Mouse (Mus musculus) heart, postnatal 25 days (tissue): ENCODE results near the gene Pde4d. TPM values are rescaled to one million over a fixed set of nuclear protein-coding genes. Genes with fewer than 3 reads are reported as not detected.

ENCODE experiments used
- DNase-seq: peaks from one replicate; pipeline ENCODE4 v3.0.0; 2022; ENCODE audit warnings: low spot score
- intact Hi-C: fragments of 180-260 bp; cut with DNase I; formaldehyde crosslinking; loops from one replicate; pipeline ENCODE4 v1.15.1; 2025
- total RNA-seq, 2 experiments: library from RNA; stranded (reverse); gene quantifications; 2 replicates each; pipeline ENCODE4 v1.2.3; 2021

The Pde4d gene
- 10 to 100 TPM; 29.1 to 41.2 TPM for total RNA-seq

DNA sequence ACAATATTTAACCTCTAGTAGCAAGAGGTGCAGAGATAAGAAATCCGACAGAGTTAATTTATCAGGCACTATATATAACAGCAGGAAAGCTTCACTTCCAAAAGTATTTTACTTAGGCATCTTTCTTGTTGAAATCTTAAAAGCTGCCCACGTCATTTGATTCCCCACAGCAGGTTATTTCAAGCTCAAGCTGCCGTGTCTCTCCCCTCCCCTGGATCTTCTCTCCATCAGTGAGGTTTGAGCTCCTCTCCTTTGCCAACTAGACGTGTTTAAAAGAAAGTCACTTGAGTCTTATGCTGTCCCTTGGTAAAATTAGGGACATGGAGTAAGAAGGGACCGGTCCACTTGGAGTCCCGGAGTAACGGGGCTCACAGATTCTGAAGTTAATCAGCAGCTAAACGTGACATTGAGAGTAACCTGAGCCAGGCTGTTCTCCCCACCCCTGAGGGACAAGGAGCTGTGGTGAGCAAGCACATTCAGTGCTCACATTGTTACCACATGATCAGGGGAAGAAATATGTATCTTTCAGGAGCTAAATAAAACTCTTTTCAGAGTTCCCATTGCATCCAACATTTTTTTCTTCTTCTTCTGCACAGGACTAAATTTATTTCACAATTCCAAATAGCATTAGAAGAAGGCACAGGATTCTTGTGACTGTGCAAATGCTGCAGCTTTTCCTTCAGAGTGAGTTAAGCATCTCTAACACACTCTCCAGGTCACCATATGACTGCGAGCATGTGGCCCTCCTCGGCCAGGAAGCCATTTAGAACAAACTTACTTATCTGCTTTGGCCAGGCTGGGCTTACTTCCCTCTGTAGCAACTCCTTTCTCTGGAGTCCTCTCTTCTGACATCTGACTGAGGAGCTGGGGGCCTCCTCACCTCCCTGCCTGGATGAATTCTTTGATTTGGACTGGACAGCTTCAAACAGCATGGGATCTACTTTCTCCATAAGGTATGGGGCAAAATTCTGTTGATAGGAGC, at the start of gene Pde4d:
Gene Pde4d, plus strand, starts transcription at position 833 of the 982 bp plus-strand sequence.
- intact Hi-C loops: no loop called here
- no peak for DNase-seq

- DNase-seq: no peak
- intact Hi-C loops: loop anchor here (5.0 kb wide), 1 partner anchor 34 kb away; no protein-coding TSS in a partner anchor
Measured at GRCm38 (mm10) chr13:108403197-108403596, 46.6 kb upstream of the Pde4d start.

DNA sequence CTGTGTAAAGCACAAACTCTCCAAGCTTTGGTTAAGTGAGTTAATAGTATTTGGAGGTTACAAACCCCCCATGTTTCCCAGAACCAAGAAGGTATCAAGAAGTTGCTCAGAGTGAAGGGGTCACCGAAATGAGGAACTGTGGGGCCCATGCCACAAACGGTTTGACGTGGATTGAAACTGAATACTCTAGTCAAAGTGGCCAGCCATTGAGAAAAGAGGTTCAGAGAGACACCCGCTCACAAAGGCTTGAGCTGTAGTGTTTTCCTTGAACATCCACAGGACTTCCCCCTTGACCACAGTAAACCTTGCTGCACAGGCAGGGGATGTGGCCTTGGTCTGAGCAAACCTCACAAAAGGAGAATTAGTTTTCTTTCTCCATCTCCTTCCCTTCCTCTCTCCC, 45.4 kb upstream of the Pde4d start:
- intact Hi-C loops: loop anchor here (5.0 kb wide), 1 partner anchor 33 kb away; no protein-coding TSS in a partner anchor
- no peak for DNase-seq

GRCm38 (mm10) chr13:108415464-108415863, 34.3 kb upstream of the Pde4d start:
- intact Hi-C loops: no loop called here
- no peak for DNase-seq

GRCm38 (mm10) chr13:108418741-108419507, 30.8 kb upstream of the Pde4d start:
- no peak for DNase-seq
- intact Hi-C loops: no loop called here

GRCm38 (mm10) chr13:108426322-108426721, 23.4 kb upstream of the Pde4d start:
- intact Hi-C loops: no loop called here
- no peak for DNase-seq

- no peak for DNase-seq
- intact Hi-C loops: no loop called here
Measured at GRCm38 (mm10) chr13:108428809-108429208, 20.9 kb upstream of the Pde4d start.

DNA sequence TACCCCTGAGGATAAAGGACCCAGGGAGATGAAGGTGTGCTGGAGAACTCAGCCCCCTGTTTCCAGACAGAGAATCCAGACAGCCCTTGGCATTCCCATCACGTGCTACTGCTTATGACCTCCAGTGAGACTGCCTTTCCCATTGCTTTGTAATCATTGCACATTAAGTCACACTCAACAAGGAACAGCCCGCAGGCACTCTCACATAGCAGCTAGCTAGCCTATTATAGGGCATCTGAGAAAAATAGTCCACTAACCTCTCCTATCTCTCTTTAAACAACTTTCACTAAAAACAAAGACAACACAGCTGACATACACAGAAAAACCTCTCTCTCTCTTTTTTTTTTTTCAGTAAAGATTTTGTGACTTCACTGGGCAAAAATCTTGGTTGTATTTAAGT, 20.1 kb upstream of the Pde4d start:
- DNase-seq: no peak
- intact Hi-C loops: no loop called here

DNA sequence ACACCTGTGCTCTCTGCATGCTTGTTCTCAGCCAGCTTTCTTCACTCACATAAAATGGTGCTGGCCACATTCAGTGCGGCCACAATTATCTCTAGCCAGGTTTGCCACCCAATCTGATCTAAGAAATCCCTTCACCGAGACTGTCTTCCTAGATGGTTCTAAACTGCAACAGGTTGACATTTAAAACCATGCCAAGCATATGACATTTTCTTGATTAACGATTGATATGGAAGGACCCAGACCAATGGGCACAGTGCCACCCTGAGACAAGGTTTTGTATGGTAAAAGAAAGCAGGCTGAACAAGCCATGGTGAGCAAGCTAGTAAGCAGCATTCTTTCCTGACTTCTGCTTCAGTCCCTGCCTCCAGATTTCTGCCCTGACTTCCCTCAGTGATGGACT, 18.0 kb upstream of the Pde4d start:
- intact Hi-C loops: no loop called here
- DNase-seq: no peak

GRCm38 (mm10) chr13:108435687-108436086, 14.1 kb upstream of the Pde4d start:
- DNase-seq: no peak
- intact Hi-C loops: loop anchor here (5.0 kb wide), 1 partner anchor 33 kb away; no protein-coding TSS in a partner anchor

GRCm38 (mm10) chr13:108437424-108437823, 12.3 kb upstream of the Pde4d start:
- intact Hi-C loops: loop anchor here (5.0 kb wide), 1 partner anchor 35 kb away; no protein-coding TSS in a partner anchor
- DNase-seq: no peak

GRCm38 (mm10) chr13:108439012-108439411, 10.7 kb upstream of the Pde4d start:
- DNase-seq: no peak
- intact Hi-C loops: loop anchor here (5.0 kb wide), 1 partner anchor 37 kb away; no protein-coding TSS in a partner anchor

GRCm38 (mm10) chr13:108448348-108448931, 1.3 kb upstream of the Pde4d start:
- intact Hi-C loops: no loop called here
- DNase-seq: no peak

DNA sequence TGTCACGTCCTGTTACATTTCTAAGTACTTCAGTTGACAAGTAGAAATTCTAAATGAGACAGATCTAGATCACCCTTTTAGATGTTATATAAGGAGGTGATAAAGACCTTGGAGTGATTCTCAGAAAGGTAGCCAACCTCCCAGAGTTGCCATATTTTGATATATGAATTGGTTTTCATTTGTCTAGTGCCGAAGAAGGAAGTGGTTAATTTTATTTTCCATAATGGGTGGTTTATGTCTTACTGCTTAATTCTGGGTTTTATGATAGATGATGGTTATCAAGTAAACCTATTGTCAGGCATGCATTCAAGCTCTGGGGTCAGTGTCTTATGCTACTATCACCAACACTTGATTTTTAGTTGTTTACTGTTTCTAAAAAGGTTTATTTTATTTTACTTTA, 1.4 kb downstream of the Pde4d start:
- intact Hi-C loops: no loop called here
- DNase-seq: no peak

- DNase-seq: no peak
- intact Hi-C loops: no loop called here
Measured at GRCm38 (mm10) chr13:108453064-108453919, 3.5 kb downstream of the Pde4d start.

- no peak for DNase-seq
- intact Hi-C loops: no loop called here
Measured at GRCm38 (mm10) chr13:108462518-108462917, 12.8 kb downstream of the Pde4d start.

GRCm38 (mm10) chr13:108465755-108466154, 16.0 kb downstream of the Pde4d start:
- no peak for DNase-seq
- intact Hi-C loops: no loop called here

DNA sequence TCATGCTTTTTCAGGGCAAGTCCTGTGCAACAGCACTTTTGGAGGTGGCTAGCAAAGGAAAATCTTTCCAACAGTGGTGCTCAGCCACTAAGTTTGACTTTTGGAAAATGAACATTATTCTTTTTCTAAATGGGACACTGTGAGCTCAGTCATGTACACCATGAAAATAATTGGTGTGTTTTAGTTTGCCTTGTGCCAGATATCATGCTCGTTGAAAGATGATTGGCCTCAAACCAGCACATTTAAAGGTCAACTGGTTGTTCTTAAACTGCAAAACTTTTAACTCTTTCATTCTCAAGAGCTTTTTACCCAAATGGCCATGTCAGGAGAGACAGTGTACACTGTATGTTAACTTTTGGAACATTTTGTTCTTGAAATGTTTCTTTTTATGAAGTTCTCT, 17.3 kb downstream of the Pde4d start:
- no peak for DNase-seq
- intact Hi-C loops: no loop called here

- intact Hi-C loops: no loop called here
- no peak for DNase-seq
Measured at GRCm38 (mm10) chr13:108480451-108480850, 30.7 kb downstream of the Pde4d start.
